Mouse (Mus musculus) layer of hippocampus, adult 11-12 months (tissue): ENCODE results near the gene Stat2.
A peak's percentile ranks its signal among the peaks of the same experiment; 100 is the strongest.
"Not testable (repeated sequence)": the region's sequence is repeated elsewhere in the genome, so short reads cannot be mapped to it uniquely, and the experiment has no call there.

Source experiments
- DNase-seq: peaks from one replicate; pipeline ENCODE4 v3.0.0; 2022; ENCODE audit warnings: low spot score

Gene Stat2

DNA sequence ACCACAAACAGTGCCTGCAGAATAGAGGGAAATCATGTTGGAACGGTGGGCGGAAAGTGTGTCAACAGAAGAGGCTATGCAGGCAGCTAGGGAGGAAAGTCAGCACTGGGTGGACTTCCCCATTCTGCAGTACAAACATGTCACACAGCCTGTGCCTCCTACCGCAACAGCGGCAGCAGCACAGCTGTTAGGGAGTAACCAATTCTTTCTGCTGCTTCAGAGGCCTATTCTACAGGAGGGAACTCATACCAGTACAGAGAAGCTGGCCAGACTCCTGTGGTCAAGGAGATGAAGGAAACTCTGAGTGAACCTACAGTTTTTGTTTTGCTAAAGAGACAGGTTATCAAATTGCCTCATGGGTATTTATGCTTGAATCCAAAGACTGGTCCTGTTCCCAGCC, 11.4 kb upstream of the Stat2 start:
- no peak for DNase-seq

DNA sequence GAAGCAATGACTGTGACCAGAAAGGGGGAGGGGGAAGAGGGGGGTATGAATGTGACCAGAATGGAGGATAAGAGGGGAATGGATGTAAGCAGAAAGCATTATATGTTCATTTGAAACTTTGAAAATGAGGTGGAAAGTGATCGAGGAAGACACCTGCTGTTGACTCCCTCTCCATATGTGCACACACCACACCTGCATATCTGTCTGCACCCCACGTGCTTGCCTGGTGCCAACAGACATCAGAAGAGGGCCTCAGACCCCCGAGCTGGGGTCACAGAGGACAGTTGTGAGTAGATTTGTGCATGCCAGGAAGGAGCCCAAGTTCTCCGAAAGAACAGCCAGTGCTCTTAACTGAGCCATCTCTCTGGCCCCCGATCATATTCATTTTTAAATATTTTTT, 10.4 kb upstream of the Stat2 start:
- DNase-seq = no peak

GRCm38 (mm10) chr10:128260376-128260775, 10.0 kb upstream of the Stat2 start:
- not testable (repeated sequence) for DNase-seq

DNA sequence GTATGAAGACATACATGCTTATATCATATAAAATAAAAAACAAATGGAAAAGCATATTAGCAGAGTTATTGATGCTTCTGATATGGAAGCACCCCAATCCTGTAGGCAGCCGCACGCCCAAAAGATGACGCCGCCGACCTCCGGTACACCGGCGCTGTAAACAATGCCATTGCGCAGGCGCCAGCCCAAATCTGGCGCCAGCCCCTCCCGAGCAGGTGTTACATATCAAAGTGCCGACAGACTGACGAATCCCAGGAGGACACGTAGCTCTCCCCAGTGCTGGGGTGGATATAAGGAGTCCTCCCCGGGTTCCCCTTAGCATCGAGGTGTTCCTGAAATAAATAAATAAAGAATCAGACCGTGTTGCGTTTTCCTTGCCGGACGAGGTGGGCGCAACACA, 8.1 kb upstream of the Stat2 start:
- no peak for DNase-seq

- DNase-seq = no peak
These were observed 6.7 kb upstream of the Stat2 start for GRCm38 (mm10) chr10:128263393-128264310.

GRCm38 (mm10) chr10:128268371-128268770, 2.0 kb upstream of the Stat2 start, which contains the start of gene Apof:
Apof (plus strand) TSS chr10:128268671.
- no peak for DNase-seq

- peak; percentile 11 for DNase-seq
These were observed 1.0 kb upstream of the Stat2 start for GRCm38 (mm10) chr10:128269206-128269910.

DNA sequence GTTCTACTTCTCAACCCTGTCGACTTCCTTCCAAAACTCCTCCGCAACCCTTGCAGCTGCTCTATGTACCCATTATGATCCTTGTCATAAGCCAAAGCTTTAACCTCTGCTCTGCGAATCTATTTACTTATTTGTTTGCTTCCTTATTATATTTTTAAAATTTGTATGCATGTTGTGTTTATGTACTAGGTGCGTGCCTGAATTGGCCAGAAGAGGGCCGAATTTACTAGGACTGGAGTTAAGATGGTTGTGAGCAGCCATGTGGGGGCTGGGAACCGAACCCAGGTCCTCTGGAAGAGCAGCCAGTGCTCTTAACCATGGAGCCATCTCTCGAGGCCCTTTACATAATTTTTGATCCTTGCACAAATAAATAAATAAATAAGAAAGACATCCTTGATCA, 507 bp downstream of the Stat2 start:
- no peak for DNase-seq

DNA sequence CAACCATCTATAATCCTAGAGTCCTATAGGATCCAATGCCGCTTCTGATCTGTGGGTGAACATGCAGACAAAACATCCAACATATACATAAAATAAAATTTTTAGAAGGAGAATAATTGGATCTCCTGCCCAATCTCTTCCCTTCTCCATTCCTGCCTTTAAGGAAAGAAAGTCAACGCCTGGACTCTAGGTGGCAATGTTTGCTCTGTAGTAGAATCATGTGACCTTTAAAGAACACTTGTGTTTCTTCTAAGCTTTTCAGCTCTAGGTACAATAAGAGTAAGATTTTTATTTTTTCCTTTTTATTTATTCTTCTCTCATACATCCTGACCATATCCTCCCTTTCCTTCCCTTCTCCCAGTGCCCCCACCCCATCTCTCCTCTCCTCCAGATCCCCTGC, 1.5 kb downstream of the Stat2 start:
- DNase-seq = no peak

DNA sequence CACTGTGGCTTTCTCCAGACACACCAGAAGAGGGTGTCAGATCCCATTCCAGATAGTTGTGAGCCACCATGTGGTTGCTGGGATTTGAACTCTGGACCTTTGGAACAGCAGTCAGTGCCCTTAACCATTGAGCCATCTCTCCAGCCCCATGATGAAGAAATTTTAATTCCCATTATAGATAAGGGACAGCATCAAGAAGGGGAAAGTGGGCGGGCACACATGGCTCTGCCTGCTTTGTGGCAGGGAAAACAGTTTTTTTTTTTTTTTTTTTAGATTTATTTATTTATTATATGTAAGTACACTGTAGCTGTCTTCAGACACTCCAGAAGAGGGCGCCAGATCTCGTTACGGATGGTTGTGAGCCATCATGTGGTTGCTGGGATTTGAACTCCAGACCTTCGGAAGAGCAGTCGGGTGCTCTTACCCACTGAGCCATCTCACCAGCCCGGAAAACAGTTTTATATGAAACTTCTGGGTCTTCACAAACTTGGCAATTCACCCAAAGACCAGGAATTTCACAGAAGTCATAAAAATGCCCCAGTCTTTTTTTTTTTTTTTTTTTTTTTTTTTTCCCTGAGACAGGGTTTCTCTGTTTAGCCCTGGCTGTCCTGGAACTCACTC, 2.6 kb downstream of the Stat2 start:
- DNase-seq = not testable (repeated sequence)

DNA sequence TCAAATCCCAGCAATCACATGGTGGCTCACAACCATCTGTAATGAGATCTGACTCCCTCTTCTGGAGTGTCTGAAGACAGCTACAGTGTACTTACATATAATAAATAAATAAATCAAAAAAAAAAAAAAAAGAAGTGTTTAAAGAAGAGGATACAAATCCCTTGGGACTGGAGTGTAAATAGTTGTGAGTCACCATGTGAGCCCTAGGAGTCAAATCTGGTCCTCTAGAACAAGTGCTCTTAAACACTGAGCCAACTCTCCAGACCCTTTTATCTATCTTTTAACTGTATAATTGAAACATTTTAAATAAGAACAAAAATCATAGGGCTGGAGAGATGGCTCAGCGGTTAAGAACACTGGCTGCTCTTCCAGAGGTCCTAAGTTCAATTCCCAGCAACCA, 5.0 kb downstream of the Stat2 start:
- not testable (repeated sequence) for DNase-seq

GRCm38 (mm10) chr10:128278158-128278557, 7.8 kb downstream of the Stat2 start:
- no peak for DNase-seq

DNA sequence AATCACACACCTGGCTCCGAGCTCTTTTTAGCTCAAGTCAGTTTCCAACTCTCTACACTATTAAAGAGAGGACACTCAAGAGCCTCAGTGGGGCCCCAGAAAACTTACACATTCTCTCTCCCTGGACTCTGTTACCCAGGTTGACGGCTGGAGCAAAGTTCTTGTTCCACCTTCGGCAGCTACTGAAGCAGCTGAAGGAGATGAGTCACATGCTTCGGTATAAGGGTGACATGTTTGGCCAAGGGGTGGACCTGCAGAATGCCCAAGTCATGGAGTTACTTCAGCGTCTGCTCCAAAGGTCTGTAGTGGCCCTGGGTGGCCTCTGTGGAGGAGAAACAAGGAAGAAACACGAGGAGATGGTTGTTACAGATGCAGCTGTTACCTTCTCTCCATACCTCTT, 10.6 kb downstream of the Stat2 start:
- no peak for DNase-seq

DNA sequence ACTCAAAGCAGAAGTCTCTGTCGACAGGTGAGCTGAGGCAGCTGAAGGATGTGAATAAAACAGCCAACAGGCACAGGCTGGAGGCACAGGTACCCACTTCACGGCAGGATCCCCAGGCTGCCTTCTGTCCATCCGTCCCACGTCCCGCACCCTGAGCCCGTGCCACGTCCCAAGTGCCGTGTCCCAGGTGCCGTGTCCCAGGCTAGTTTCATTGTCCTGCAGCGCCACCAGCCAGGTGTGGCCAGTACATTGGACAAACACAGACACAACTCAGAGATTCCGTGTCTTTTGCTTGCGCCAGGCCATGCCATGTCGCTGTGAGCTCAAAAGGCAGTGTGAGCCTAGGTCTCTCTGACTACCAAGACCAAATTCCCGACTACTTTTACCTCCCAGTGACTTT, 11.3 kb downstream of the Stat2 start:
- no peak for DNase-seq

GRCm38 (mm10) chr10:128282886-128283450, 12.6 kb downstream of the Stat2 start:
- DNase-seq = no peak

GRCm38 (mm10) chr10:128283604-128284579, 13.5 kb downstream of the Stat2 start:
- DNase-seq = peak; percentile 48

DNA sequence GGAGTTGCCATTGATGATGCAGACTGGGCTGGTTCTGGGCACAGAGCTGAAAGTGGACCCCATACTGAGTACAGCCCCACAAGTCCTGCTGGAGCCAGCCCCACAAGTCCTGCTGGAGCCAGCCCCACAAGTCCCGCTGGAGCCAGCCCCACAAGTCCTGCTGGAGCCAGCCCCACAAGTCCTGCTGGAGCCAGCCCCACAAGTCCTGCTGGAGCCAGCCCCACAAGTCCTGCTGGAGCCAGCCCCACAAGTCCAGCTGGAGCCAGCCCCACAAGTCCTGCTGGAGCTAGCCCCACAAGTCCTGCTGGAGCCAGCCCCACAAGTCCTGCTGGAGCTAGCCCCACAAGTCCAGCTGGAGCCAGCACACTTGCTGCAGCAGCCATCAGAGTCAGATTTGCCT, 20.2 kb downstream of the Stat2 start:
- not testable (repeated sequence) for DNase-seq

GRCm38 (mm10) chr10:128296370-128297090, 26.2 kb downstream of the Stat2 start:
- DNase-seq = no peak

DNA sequence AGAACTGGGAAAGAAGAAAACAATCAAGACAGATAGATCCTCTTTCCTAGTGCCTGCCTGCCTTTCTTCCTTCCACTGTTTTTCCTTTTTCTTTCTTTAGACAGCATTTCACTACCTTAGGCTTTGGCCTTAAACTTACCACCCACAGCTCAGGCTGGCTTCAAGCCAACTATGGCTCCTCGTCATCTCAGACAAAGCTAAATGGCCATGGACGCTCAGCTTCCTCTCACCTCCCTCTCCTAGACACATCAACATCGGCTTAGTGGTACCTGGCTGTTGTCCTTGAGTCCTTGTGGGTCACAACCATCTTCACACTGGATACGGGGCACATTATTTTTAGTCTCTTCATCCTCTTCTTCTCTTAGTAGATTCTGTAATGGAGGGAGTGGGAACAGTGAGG, 26.9 kb downstream of the Stat2 start:
- no peak for DNase-seq

GRCm38 (mm10) chr10:128297622-128298021, 27.3 kb downstream of the Stat2 start:
- no peak for DNase-seq

DNA sequence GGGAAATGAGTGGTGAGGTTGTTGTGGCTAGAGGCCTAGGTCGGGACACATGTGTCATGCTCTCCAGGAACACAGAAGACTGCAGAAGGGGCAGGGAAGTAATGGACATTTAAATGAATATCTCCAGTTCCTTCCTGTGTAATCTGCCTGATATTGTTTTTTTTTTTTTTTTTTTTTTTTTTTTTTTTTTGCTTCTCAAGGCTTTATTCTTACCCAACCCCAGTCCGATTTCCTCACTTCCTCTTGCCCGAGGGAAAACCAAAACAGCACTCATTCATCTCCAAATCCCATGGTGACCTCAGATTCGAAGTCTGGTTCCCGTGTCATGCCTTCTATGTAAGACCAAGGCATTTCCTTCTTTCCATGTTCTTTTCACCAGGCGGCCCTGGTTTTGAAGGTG, 27.9 kb downstream of the Stat2 start:
- no peak for DNase-seq
